Mouse (Mus musculus) intestine, postnatal 0 days (tissue): Measurements from ENCODE around the gene Lrriq3. TPM values are rescaled to one million over a fixed set of nuclear protein-coding genes. Genes with fewer than 3 reads are reported as not detected.
A peak's percentile ranks its signal among the peaks of the same experiment; 100 is the strongest.

Source experiments
- ATAC-seq: fragments of 200-750 bp; cut with Nextera tagmentation; 2 replicates; pipeline ENCODE4 v1.8.0; 2017; ENCODE audit warnings: mild to moderate bottlenecking, moderate TSS enrichment, moderate library complexity
- H3K27ac ChIP-seq: fragments of 300-500 bp; sonication (generic); 2 replicates; pipeline ENCODE4 v1.5.1; 2014; ENCODE audit warnings: mild to moderate bottlenecking, low read depth, low read length, moderate library complexity
- H3K27me3 ChIP-seq: fragments of 300-500 bp; sonication (generic); replicated peaks from 2 replicates; pipeline ENCODE4 v1.6.1; 2014; ENCODE audit warnings: low read length, mixed read lengths; ENCODE audit not compliant: control insufficient read depth, insufficient read depth
- H3K36me3 ChIP-seq: fragments of 300-500 bp; sonication (generic); 2 replicates; pipeline ENCODE4 v1.6.1; 2014; ENCODE audit warnings: mild to moderate bottlenecking, moderate library complexity; ENCODE audit not compliant: control insufficient read depth, insufficient read depth
- H3K4me1 ChIP-seq: fragments of 300-500 bp; sonication (generic); replicated peaks from 2 replicates; pipeline ENCODE4 v1.6.1; 2014; ENCODE audit warnings: antibody characterized with exemption, low read length, mixed read lengths; ENCODE audit not compliant: control insufficient read depth, insufficient read depth
- H3K4me2 ChIP-seq: fragments of 300-500 bp; sonication (generic); replicated peaks from 2 replicates; pipeline ENCODE4 v1.6.1; 2014; ENCODE audit warnings: low read depth, mild to moderate bottlenecking, moderate library complexity
- H3K4me3 ChIP-seq: fragments of 300-500 bp; sonication (generic); 2 replicates; pipeline ENCODE4 v1.5.1; 2014; ENCODE audit warnings: low read depth, low read length
- H3K9ac ChIP-seq: fragments of 300-500 bp; sonication (generic); 2 replicates; pipeline ENCODE4 v1.6.1; 2014; ENCODE audit warnings: mild to moderate bottlenecking, low read depth, low read length
- H3K9me3 ChIP-seq: fragments of 300-500 bp; sonication (generic); 2 replicates; pipeline ENCODE4 v1.6.1; 2016; ENCODE audit warnings: mixed run types; ENCODE audit not compliant: control insufficient read depth
- CTCF ChIP-seq: sonication (generic); IDR thresholded peaks from 2 replicates; pipeline ENCODE4 v1.5.1; 2016; ENCODE audit warnings: low read depth, mild to moderate bottlenecking, control low read depth, antibody characterized with exemption, moderate library complexity
- WGBS: fragments of 180-500 bp; shearing (Covaris S2); extraction: QIAGEN DNeasy Blood & Tissue Kit; methylation state at CpG from one replicate; pipeline ENCODE4 v1.1.7; 2014; 5-methylcytosine and 5-hydroxymethylcytosine counted together
- polyA plus RNA-seq: library from polyadenylated mRNA; unstranded; fragments of >200 nt; fragmentation: Nextera tagmentation; extraction: Ambion mirVana; gene quantifications from 2 replicates; pipeline ENCODE4 v1.2.1, GENCODE M21; 2015

The Lrriq3 gene
- polyA plus RNA-seq, 1 experiment from 2014 or later = 1.2 TPM

DNA sequence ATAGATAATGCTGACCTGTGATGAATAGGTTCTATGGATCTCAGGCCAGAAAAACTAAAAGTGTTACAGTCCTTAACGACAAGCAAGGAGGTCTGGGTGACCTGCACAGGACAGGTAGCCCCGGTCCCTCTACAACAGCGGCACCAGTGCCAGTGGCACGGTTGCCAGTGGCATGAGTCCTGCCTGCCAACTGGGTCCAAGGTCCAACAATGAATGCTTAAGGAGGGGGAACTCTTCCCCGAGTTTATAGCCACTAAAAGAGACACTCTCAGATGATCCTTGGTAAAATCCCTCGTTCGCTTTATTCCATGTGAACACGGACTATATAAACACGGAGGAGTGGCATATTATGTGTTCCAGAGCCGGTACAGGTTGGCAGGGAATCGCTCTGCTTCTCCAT, 47.8 kb downstream of the Lrriq3 start:
- 81% methylated on average over 11 of the region's 11 CpGs for WGBS
- no peak for TF ChIP-seq CTCF
- no peak overlapping the region for H3K27ac ChIP-seq
- H3K27me3 ChIP-seq = no peaks in the 10 kb centered on the region
- H3K9ac ChIP-seq = no peak overlapping the region
- no peak overlapping the region for H3K4me3 ChIP-seq
- no peak overlapping the region for H3K4me2 ChIP-seq
- H3K9me3 ChIP-seq = no peaks in the 10 kb centered on the region
- no peak for ATAC-seq
- no peaks in the 10 kb centered on the region for H3K36me3 ChIP-seq
- no peaks in the 10 kb centered on the region for H3K4me1 ChIP-seq

DNA sequence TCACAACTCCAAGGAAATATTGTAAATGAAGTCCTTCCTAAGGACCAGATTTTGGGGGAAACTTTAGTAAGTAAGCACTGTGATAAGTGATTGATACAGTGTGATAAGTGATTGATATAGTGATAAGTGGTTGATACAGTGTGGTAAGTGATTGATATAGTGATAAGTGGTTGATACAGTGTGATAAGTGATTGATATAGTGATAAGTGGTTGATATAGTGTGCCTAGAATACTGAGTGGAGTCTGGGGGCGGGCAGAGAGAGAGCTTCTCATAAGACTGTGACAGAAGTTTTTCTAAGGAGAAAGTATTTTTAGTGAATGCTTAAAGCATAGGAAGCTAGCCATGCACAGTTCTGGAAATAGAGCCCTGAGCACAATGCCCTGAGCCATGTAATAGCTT, 51.1 kb downstream of the Lrriq3 start:
- no peak overlapping the region for H3K9ac ChIP-seq
- no peaks in the 10 kb centered on the region for H3K36me3 ChIP-seq
- H3K4me2 ChIP-seq = no peak overlapping the region
- WGBS = 94% methylated on average over 1 of the region's 1 CpGs
- H3K9me3 ChIP-seq = no peaks in the 10 kb centered on the region
- H3K27me3 ChIP-seq = no peaks in the 10 kb centered on the region
- no peak overlapping the region for H3K27ac ChIP-seq
- no peak for ATAC-seq
- no peak for TF ChIP-seq CTCF
- no peak overlapping the region for H3K4me3 ChIP-seq
- no peaks in the 10 kb centered on the region for H3K4me1 ChIP-seq

DNA sequence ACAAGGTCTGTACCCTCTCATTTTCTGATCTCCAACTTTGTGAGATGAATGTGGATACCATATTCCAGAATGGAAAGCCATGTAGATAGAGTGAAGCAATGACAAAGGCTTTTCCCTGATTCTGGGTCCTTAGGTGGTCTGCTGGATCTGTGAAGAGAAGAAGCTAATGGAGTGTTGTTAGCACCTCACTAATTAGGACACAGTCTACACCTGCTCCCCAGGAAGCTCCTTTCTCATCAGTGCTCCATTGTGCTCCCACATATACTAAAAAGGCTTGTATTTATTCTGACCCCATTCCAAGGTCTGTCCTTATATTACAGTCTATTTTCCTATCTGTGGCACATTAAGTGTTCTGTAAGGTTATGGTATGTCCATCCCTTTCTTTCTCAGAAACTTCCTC, 68.6 kb downstream of the Lrriq3 start:
- TF ChIP-seq CTCF = no peak
- H3K4me1 ChIP-seq = no peaks in the 10 kb centered on the region

DNA sequence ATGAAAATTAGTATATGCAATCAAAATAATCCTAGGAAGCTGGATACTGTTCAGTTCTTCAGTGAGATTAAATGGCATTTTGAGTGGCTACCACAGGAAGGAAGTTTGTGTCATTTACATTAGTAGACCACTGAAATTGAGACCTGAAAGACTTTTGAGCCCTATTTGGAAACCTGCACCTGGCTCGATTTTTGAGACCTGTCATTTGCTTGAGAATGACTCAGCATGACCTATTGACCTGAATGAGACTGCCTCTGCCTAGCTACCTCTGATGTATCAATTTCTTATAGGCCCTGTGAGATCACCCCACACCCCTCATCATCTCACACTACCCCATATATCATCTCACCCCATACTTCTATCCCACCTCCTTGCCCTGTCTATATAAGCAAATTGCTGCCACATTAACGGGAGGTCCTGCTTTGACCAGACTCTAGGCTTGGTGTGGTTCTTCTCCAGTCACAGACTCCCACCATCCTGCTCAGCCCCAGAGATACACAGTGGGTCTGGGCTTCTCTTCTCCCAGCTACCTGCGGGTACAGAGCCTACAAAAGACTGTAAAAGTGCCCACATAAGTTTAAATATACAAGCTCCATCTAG, 87.2 kb downstream of the Lrriq3 start:
- no peak for TF ChIP-seq CTCF
- no peaks in the 10 kb centered on the region for H3K9me3 ChIP-seq
- H3K27me3 ChIP-seq = no peaks in the 10 kb centered on the region
- H3K9ac ChIP-seq = no peak overlapping the region
- no peak overlapping the region for H3K4me2 ChIP-seq
- H3K36me3 ChIP-seq = no peaks in the 10 kb centered on the region
- H3K4me1 ChIP-seq = no peaks in the 10 kb centered on the region
- WGBS = 75% methylated on average over 3 of the region's 3 CpGs
- no peak for ATAC-seq
- no peak overlapping the region for H3K27ac ChIP-seq
- no peak overlapping the region for H3K4me3 ChIP-seq

More for the DNA sequence above, 68.6 kb downstream of the Lrriq3 start:
- H3K9ac ChIP-seq = no peak overlapping the region
- H3K36me3 ChIP-seq = no peaks in the 10 kb centered on the region
- H3K4me2 ChIP-seq = no peak overlapping the region
- no peak for ATAC-seq
- H3K27ac ChIP-seq = no peak overlapping the region
- H3K4me3 ChIP-seq = no peak overlapping the region
- no peaks in the 10 kb centered on the region for H3K9me3 ChIP-seq
- no peaks in the 10 kb centered on the region for H3K27me3 ChIP-seq

DNA sequence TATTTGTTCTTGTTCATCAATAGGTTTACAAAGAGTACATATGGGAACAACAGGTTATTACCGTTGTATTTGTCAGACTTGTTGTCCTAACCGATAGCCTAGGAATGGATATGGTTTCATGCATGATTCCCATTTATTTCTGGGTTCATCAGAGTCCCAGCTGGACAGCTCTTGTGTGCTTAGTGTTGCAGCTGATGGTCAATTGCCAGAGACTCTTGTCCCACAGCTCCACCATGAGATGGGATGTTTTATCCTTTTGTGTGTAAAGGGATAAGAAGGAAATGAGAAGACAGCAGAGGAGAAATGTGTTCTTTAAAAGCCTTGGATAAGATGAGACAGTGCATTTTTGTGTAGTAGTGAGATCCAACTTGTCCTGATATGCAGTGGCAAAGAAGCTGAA, 93.2 kb downstream of the Lrriq3 start:
- no peaks in the 10 kb centered on the region for H3K4me1 ChIP-seq
- H3K36me3 ChIP-seq = no peaks in the 10 kb centered on the region
- no peak overlapping the region for H3K27ac ChIP-seq
- H3K9ac ChIP-seq = no peak overlapping the region
- H3K4me2 ChIP-seq = no peak overlapping the region
- WGBS = 75% methylated on average over 2 of the region's 2 CpGs
- no peaks in the 10 kb centered on the region for H3K27me3 ChIP-seq
- no peak for ATAC-seq
- H3K9me3 ChIP-seq = no peaks in the 10 kb centered on the region
- H3K4me3 ChIP-seq = no peak overlapping the region
- TF ChIP-seq CTCF = 0 out of 2 replicates have a peak, but pooled peaks have one; percentile 4

DNA sequence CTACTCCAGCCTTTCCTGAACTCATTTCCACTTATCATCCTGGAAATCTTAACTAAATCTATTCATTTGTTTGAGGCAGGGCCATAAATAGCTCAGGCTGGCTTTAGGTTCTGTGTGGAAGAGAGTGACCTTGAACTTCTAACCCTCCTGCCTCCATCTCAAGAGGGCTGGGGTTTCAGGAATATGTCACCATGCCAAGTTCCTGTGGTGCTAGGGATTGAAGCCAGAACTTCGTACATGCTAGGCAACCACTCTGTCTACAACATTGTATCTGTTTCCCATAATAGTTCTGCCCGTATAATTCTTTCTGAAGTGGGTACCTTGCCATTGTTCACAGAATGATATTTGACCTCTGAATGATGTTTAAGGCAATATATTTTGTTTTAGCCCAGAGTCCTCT, 95.6 kb downstream of the Lrriq3 start:
- no peak for TF ChIP-seq CTCF
- Histone ChIP-seq H3K4me1 (no peaks in the 10 kb centered on the region), H3K27me3 (no peaks in the 10 kb centered on the region), H3K36me3 (no peaks in the 10 kb centered on the region), H3K9ac (no peak overlapping the region), H3K4me2 (no peak overlapping the region), H3K4me3 (no peak overlapping the region), H3K9me3 (no peaks in the 10 kb centered on the region), H3K27ac (no peak overlapping the region)
- WGBS = 43% methylated on average over 2 of the region's 2 CpGs
- no peak for ATAC-seq

DNA sequence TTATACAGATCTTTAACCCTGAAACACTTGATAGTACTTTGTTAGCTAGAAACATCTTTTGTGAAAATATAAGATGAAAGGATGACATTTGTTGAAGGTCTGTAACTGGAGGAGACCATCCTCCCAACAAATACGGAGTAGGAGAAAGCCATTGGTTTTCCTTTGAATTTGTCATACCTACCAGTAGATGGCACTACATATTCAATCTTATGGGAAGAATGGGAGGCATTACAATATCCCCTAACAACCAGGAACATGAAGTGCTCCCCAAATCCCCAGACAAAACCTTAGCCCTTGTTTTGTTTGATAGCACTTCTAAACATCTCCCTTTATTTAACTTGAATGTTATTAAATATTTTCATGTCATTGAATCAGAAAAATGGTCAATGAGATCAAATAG, 141.7 kb downstream of the Lrriq3 start:
- no peak overlapping the region for H3K9ac ChIP-seq
- no peak overlapping the region for H3K4me3 ChIP-seq
- no peak overlapping the region for H3K27ac ChIP-seq
- TF ChIP-seq CTCF = peak; percentile 73
- ATAC-seq = no peak
- H3K9me3 ChIP-seq = no peaks in the 10 kb centered on the region
- H3K27me3 ChIP-seq = no peaks in the 10 kb centered on the region
- H3K36me3 ChIP-seq = no peaks in the 10 kb centered on the region
- H3K4me2 ChIP-seq = no peak overlapping the region
- no peaks in the 10 kb centered on the region for H3K4me1 ChIP-seq
- WGBS = 10% methylated on average over 1 of the region's 1 CpGs
